Mouse (Mus musculus) liver, adult 2 months (tissue): Measurements from ENCODE around the gene Lep.
A peak's percentile ranks its signal among the peaks of the same experiment; 100 is the strongest.

Experiments
- CTCF ChIP-seq: fragments of 200-500 bp; IDR thresholded peaks from 2 replicates; pipeline ENCODE4 v1.5.1; 2011; ENCODE audit warnings: low read depth, low read length, control low read depth
- POLR2A ChIP-seq: fragments of 200-500 bp; IDR thresholded peaks from 2 replicates; pipeline ENCODE4 v1.6.1; 2011; ENCODE audit warnings: low read length, control low read depth; ENCODE audit not compliant: insufficient read depth; ENCODE audit errors: extremely low read depth

DNA sequence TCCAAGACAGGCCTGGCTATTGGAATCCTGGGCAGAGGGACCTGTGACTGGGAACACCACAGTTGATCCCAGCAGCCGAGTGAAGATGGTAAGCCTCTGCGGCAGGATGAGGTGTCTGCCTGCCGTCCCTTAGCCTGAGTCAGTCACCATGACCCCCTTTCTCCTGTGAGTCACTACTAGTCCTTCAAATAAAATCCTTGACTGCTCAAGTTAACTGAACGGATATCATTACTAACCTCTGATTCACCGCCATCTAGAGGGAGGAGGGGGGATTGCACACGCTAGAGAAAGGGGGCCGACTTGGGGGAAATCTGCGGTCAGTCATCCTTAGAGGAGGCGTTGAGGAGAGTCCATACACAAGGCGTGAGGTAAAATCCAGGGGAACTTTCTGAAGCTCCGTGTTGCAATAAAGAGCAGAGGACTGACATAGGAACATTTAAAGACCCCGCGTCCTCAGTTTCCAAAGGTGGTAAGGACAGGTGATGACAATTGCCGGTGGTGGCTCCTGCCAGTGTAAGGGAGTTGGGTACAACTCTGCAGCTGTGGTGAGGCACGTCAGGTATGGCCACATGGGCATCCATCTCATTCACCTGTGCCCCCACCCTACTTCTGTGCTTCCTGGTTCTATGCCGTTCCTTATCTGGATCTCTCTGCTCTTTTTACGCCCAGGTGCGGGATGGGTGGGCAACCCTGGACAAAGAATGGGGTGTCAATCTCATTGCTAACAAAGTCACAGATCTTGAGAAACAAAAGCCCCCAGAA is 36.6 kb upstream of the Lep start:
- TF ChIP-seq CTCF: peak; percentile 42; the same call in 1 of the 2 replicates
- TF ChIP-seq POLR2A: no peak
